Mouse (Mus musculus): ENCODE results near the gene Lamb3. TPM values are rescaled to one million over a fixed set of nuclear protein-coding genes. Genes with fewer than 3 reads are reported as not detected.

Gene Lamb3
- total RNA-seq, 2 experiments from 2014 or later, result 13.7 to 14.9 TPM

DNA sequence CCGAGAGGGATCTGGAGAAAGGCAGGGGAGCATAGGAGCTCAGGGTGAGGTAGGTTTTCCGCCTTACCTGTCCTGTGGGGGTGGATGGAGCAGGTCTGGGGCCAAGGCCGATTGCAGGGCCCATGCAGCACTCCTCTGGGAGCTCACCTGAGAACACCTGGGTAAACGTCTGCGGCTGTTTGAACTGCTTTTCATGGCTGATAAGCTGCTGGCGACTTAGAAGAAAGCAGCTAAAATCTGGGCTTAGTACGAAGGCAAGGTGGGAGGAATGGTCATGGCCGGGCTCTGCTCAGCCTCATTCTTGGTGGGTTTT is 94.5 kb downstream of the Lamb3 start:
- DNase-seq (ENCODE audit: low spot score), result no peak
- intact Hi-C loops (cut with DNase I), result no loop called here

DNA sequence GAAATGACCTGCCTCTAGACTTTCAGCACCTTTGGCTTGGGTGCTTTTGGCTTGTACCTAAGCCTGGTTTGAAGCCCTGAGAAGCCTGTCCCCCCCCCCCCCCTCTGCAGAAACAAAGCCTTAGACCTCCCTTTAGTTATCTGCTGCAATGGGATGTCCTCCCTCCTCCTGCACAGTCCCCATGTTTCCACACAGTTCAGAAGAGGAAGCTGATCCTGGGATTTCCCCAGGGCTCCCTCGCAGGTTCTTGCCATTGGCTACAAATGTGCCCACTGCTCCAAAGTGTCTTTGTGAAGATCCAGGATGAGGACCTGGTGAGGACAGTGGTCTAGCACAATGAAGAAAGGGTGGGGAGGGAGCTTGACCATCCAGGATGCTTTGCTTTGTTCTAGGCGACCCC is 95.6 kb downstream of the Lamb3 start:
- DNase-seq (ENCODE audit: low spot score), result no peak
- intact Hi-C loops (cut with DNase I), result no loop called here

DNA sequence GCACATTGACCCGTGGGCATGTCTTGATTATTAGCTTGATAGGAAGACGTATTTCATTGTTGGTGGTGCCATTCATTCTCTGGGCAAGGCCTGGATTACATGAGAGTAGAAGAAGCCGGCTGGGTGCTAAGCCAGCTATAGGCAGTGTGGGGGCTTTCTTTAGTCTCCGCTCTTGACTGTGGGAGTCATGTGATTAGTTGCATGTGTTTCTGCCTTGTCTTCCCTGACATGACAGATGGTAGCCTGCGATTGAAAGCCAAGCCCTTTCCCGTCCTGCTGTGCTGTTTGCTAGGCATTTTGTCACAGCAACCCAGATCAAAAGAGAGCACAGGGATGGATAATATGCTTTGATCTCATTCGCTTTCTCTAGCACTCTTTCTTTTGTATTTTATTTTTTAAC is 97.9 kb downstream of the Lamb3 start:
- DNase-seq (ENCODE audit: low spot score), result no peak

DNA sequence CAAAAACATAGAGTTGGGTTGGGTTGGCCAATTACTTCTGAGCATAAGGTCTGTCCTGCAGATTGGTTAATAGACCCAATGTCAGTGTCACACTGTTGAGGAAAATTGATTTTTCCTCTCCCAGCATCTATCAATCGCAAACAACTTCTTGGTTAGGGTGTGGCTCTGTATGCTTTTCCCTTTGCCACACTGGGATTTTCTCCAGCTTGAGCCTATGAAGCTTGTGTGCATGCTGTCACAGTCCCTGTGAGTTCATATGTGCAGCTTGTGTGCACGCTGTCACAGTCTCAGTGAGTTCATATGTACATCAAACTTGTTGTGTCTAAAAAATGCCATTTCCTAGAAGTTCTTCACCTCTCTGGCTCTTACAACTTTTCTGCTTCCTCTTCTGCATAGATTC is 99.3 kb downstream of the Lamb3 start:
- no peak for DNase-seq (ENCODE audit: low spot score)
- intact Hi-C loops (cut with DNase I), result no loop called here

More for the DNA sequence above, 97.9 kb downstream of the Lamb3 start:
- intact Hi-C loops (cut with DNase I), result no loop called here

DNA sequence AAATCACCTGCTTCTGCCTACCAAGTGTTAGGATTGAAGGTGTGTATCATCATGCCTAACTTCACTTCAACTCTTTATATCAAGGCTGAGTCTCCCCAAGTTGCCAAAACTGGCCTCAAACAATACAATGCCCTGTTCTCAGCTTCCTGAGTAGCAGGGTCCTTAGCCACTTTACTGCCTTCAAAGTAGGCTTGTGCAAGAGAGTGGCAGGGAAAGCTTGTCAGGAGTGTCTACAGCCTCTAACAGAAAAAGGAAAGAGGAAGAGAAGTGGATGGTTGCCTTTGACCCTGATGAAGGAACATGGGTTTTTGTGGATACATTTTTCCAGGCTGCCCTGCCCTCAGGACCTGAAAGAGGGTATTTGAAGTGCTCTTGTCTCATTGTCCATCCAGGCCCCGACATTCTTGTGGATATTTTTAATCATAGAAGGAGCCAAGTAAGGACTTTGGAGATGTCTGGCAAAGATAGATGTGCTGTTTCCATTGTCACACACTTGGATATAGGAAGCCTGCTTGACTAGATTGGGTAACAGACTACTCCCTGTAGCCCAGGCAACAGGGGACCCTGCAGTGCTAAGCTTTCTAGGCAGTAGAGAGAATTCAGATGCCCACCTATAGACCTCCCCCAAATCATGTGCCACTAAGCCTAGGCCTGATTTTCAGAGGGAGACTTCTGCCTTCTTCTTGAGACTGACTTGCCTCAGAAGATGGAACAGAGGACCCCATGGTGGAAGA is 102.5 kb downstream of the Lamb3 start:
- intact Hi-C loops (cut with DNase I), result no loop called here
- DNase-seq (ENCODE audit: low spot score), result no peak

DNA sequence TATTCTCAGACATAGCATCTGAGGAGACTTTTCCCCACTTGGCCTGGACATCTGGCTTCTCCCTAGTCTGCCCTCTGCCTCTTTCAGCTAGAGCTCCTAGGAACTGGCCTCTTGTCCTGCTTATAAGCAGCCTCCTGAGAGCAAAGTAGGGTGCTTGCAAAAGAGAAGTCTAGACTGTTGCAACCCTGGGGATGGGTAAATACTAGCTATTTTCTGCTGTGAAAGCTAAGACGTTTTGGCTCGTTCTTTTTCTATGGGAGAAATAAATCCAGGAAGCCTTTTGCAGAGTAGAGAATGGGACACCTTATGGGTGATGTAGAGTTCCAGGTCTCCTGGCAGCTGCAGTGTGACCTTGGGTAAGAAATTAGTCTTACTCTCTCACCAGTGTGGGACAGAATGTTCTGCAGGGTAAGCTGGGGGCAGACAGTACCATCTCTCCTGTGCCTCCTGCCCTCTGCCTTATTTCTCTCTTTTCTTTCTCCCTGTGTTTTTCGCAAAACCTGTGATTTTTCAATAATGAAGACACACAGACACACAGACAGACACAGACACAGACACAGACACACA is 103.1 kb downstream of the Lamb3 start:
- intact Hi-C loops (cut with DNase I), result no loop called here

DNA sequence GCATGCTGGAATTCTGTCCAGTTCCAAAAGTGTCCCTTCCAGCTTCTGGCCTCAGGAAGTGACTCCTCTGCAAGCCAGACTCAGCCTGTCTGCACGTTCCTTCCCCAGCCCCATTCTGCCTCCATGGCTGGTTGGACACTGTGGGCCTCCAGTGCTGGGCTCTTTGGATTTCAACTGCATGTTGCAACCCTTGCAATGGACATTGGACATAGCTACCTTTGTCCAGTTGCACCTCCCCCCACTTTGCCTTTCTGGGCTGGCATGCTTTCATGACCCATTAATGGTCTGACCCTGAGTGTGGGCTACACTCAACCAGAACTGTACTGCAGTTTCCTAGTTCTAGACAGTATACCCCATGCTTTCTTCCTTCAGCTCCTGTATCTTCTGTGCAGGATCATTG is 104.1 kb downstream of the Lamb3 start:
- intact Hi-C loops (cut with DNase I), result no loop called here

More for the DNA sequence above, 103.1 kb downstream of the Lamb3 start:
- DNase-seq (ENCODE audit: low spot score), result no peak

DNA sequence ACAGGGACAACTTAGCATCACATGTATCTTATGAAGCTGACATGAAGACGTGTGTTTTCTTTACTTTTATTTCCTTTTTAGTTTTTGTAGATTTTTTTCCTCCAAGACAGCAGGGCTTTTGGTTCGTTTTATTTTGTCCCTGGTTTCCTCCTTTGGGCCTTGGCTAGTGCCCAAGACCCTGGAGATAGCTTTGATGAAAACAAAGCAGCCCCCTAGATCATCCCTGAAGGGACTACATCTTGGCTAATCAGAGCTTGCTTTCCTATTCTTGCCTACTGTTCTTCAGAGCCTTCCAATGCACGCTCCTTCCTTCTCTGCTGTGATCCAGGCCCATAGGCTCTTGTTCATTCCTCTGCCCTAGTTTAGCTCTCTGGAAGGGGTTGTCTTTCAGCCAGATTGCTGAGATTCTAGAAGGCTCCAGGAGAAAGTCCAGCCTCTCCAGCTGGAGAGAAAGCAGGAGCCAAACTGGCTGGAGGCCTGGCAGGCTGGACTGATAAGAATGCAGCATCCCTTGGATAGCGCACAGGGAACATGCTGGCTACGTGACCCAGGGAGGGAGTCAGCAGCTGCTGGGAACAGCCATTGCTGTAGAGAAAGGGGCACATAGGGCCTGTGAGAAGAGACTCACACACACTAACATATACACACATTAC is 108.3 kb downstream of the Lamb3 start:
- intact Hi-C loops (cut with DNase I), result loop anchor here (2.0 kb wide), 1 partner anchor 43 kb away; the partner anchor contains the start of gene G0s2
- peak; percentile 87 for DNase-seq (ENCODE audit: low spot score)

More for the DNA sequence above, 104.1 kb downstream of the Lamb3 start:
- DNase-seq (ENCODE audit: low spot score), result no peak

DNA sequence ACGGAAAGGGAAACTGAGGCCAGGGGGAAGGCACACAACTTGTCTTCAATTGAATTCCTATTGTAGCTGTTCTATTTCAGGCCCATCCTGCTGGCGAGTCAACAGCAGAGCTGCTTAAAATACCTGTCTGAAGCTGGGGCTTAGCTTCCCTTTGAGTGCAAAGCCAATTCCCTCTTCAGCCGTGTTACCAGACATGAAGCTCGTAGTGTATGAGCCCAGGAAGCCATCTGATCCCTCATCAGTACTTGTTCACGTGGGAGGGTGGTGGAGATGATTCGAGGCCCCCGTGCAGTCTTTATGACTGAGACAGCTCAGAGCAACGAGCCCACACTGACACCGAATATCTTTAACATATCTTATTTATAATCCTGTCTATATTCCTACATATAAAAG is 108.9 kb downstream of the Lamb3 start:
- no peak for DNase-seq (ENCODE audit: low spot score)
- intact Hi-C loops (cut with DNase I), result loop anchor here (2.0 kb wide), 1 partner anchor 44 kb away; the partner anchor contains the start of gene G0s2

DNA sequence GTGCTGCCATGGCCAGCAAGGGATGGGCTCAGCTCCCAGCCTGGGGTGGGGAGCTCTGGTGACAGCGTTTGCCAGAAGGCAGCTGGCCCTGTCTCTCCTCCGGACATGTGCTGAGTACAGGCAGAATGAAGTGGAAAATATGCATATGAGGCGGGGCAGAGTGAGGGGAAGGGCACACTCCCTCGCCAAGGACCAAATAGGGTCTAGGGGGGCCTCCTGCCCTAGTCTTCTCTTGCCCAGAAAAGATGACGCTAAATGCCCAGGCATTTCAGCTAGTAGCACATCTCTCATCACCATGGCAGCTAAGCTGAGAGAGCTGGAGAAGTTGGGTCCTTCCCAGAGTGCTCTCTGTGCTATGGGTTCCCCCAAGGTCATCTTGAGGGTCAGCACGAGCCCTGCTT is 109.7 kb downstream of the Lamb3 start:
- peak; percentile 85 for DNase-seq (ENCODE audit: low spot score)
- intact Hi-C loops (cut with DNase I), result loop anchor here (2.0 kb wide), 1 partner anchor 44 kb away; the partner anchor contains the start of gene G0s2

DNA sequence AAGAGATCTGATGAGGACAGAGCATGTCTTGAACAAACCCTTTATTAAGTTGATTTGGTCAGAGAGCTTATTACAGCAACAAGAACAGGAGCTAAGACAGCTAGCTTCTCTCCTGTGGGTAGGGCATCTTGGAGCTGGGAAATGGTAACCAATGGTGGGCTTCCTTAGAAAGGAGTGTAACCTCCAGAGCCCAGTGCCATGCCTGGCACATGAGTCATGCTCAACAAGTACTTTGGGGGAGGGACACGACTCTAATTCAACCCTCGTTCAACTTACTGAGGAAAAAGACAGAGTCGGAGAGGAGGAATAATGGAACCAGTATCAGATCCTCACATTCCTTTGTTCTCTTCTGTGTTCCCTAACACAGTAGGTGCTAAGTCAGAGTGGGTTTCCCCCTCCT is 112.2 kb downstream of the Lamb3 start:
- intact Hi-C loops (cut with DNase I), result no loop called here
- no peak for DNase-seq (ENCODE audit: low spot score)

DNA sequence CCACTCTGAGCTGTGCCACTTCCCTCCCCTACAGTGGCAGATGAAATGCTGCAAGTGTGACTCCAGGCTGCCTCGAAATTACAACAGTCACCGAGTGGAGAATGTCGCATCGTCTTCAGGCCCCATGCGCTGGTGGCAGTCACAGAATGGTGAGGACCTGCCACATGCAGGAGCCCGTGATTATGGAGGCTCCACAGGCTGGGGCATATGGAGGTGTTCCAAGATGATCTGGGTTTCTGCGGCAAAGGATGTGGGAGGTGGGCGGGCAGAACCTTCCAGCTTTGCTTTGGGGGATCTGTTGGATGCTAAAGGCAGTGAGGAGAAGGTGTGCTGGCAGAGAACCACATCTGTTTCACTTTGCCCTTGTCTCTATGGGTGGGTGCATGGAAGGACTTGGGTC is 112.9 kb downstream of the Lamb3 start:
- no peak for DNase-seq (ENCODE audit: low spot score)
- intact Hi-C loops (cut with DNase I), result no loop called here

DNA sequence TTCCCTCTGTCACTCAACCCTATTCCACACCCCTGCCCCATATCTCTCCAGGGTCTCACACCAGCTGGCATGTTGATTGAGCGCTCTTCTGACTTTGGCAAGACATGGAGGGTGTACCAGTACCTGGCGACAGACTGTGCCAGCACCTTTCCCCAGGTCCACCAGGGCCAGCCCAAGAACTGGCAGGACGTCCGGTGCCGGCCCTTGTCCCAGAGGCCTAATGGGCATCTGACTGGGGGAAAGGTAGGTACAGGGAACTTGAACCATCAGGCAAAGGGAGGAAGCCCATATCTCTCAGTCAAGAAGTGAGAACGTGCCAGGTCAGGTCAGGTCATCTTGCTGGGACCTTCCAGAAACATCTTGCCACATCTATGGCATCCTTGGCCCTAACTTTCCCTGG is 116.2 kb downstream of the Lamb3 start:
- DNase-seq (ENCODE audit: low spot score), result no peak
- intact Hi-C loops (cut with DNase I), result loop anchor here (1.0 kb wide), 2 partner anchors 68 to 115 kb away; no protein-coding TSS in a partner anchor

DNA sequence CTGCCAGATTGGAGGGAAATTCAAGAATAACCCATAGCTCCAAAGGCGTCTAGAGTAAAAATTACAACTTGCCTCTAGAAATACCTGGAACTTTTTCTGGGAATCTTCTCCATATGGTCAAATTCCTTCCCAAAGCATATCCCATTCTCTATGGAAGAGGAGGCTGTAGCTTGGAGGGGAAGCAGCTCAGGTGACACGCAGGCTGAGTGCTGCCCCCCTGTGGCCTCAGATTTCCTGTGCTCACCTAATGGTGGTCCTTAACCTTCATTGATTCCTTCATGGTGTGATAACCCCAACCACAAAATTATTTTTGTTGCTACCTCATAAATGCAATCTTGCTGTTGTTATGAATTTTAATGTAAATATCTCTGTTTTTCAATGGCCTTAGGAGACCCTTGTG is 116.7 kb downstream of the Lamb3 start:
- DNase-seq (ENCODE audit: low spot score), result no peak
- intact Hi-C loops (cut with DNase I), result loop anchor here (1.0 kb wide), 2 partner anchors 69 to 116 kb away; no protein-coding TSS in a partner anchor

DNA sequence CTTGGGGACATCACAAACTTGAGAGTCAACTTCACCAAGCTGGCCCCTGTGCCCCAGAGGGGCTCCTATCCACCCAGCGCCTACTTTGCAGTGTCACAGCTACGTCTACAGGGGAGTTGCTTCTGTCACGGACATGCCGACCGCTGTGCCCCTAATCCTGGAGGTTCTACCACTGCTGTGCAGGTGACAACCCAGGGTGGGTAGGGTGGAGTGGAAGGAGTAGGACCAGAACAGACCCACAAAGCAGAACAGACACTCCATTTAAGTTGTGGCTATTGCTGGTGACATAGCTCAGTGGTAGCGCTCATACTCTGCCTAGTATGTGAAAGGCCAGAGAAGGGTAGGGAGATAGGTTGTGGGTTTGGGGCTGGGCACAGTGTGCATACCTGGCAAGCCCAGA is 118.4 kb downstream of the Lamb3 start:
- no peak for DNase-seq (ENCODE audit: low spot score)
- intact Hi-C loops (cut with DNase I), result loop anchor here (5.0 kb wide), 1 partner anchor 41 kb away; no protein-coding TSS in a partner anchor

DNA sequence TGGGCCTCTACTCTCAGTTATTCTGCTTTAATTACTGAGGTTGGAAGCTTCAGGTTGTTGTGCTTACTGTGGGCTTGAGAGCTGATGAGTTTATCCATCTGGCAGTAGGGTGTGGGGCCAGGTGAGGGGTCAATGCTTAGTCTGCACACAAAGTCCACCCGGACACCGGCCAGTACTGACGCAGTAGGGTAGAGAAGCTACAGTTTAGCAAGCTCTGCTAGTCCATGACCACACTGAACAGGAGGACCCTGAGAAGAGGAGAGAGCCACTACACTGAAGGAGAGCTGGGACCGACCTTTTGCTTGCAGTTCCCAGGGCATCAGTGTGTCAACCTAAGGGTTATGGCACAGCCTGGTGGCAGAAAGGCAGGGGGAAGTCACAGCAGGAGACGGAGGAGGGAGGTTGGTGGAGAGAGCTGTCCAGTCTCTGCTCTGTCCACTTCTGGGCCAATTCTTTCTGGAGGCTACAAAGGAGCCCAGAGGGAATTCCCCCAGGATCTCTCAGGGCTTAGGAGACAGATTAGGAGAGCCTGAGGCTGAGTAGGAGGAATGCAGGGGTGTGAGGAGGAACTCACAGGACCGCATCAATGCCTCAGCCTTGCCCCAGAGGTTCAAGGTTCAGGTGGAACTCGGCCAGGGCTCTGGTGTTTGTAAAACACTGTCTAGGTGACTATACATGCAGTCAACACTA is 119.1 kb downstream of the Lamb3 start:
- DNase-seq (ENCODE audit: low spot score), result no peak
- intact Hi-C loops (cut with DNase I), result loop anchor here (5.0 kb wide), 1 partner anchor 41 kb away; no protein-coding TSS in a partner anchor

DNA sequence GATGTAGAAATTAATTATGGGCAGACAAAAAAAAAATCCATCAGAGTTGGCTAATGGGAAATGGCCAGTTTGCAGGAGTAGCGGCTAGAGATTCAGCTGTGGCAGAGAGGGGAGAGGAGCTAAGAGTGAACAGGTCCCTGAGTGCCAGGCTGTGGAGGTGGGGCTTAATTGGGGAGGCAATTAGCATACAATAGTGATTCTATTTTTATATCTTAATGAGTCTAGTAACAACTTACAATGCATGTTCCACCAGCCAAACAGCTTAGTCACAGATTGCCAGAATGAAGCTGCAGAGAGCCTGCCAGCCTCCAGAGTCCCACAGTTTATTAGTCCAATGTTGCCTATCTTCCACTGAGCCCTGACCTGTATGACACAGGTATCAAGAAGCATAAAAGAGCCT is 119.7 kb downstream of the Lamb3 start:
- intact Hi-C loops (cut with DNase I), result loop anchor here (5.0 kb wide), 1 partner anchor 40 kb away; no protein-coding TSS in a partner anchor

DNA sequence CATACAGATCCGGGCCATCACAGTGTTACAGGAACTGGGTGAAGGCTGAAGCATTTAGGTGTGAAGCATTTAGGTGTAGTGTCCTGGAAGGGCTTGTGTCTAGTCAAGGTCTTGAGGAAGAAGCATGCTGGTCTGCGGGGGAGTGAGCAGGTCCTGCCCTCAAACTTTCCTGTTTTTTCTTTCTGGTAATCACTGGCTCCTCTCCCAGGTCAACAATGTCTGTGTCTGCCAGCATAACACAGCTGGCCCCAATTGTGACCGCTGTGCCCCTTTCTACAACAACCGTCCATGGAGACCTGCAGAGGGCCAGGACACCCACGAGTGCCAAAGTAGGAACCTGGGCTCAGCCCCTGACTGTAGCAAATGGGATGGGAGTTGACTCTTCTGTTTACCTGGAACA is 120.2 kb downstream of the Lamb3 start:
- no peak for DNase-seq (ENCODE audit: low spot score)
- intact Hi-C loops (cut with DNase I), result loop anchor here (5.0 kb wide), 1 partner anchor 40 kb away; no protein-coding TSS in a partner anchor

More for the DNA sequence above, 119.7 kb downstream of the Lamb3 start:
- no peak for DNase-seq (ENCODE audit: low spot score)

DNA sequence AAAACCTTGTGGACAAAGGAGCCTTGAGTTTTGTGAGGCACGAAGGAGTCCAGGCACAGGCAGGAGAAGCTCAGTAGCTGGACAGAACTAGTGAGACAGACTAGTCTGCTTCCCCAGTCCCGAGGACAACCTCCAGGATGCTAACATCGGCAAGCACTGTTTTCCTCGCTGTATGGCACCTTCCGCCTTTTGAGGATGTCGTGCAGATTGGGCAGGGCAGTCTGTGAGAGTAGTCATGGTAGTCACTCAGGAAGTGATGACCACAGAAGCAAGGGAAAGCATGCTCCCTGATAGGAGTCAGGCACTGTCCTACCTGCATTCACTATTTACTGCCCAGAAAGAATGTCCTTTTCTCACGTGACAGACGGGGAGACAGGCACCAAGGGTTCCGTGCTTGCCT is 122.1 kb downstream of the Lamb3 start:
- intact Hi-C loops (cut with DNase I), result loop anchor here (5.0 kb wide), 1 partner anchor 38 kb away; no protein-coding TSS in a partner anchor
- DNase-seq (ENCODE audit: low spot score), result no peak

DNA sequence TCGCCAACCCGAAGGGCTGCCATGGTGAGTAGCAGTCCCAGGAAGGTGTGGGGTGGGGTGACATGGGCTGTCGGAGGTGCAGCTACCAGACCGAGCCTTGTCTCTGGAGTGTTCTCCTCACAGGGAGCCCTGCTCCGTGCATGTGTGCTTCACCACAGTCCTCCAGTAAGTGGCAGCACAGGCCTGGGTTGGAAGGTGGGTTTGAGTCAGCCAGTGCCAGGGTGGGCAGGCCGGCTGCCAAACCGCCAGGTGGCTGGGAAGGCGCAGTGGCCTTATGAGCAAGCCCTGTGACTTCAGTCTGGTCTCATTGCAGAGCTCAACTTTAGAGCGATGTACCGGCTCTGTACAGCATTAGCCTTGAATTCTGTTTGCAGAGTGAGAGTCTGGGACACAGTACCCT is 122.7 kb downstream of the Lamb3 start:
- peak; percentile 44 for DNase-seq (ENCODE audit: low spot score)
- intact Hi-C loops (cut with DNase I), result loop anchor here (2.0 kb wide), 1 partner anchor 47 kb away; no protein-coding TSS in a partner anchor

Measured in heart, postnatal 25 days (tissue).